Mouse (Mus musculus) naive thymus-derived CD4-positive, alpha-beta T cell, adult 2 months (primary cell): ENCODE measurements at regions not wholly inside any gene's neighbourhood (a gene's known extent, or its start where the extent isn't known, plus 50 kb on each side); places are given as distances from the start of the nearest gene placed in this dataset.

Experiments used
- DNase-seq: peaks from one replicate; pipeline ENCODE4 v3.0.0-alpha.2; 2011; ENCODE audit warnings: low read depth

- DNase-seq: peak; percentile 35
Observed at GRCm38 (mm10) chr13:85639376-85640229, 350.7 kb upstream of the Rasa1 start.

DNA sequence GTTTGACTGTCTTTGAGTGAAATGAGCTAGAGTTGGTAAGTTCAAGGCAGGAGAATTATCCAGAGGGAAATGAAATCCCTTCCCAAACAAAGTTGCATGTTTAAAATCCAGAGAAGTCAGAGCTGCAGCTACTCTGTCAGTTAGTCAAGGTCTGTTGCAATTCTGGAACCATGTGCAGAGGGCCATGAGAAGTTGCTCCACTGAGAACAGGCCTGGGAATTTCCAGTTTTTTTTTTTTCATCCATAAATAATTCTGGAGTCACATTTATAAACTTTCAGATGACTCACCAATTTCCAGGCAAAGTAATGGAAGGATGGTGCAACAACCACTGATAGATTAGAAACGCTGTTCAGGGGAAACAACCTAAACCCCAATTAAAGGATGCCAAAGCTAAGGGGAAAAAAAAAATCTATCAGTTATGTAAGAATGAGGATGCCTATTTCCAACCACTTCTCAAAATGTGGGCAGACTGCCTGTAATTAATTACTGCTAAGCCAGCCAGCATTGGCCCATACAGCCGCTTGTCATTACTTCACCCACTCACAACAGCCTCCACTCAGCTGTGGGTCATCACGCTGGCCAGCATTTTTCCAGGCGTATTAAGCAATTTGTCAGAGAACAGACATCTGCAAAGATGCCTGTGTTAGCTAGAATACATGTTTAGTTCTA lies 340.7 kb upstream of the Rasa1 start:
- no peak for DNase-seq
